8 mouse cellular contexts compared by ENCODE assay signal in the genomic region with DNA sequence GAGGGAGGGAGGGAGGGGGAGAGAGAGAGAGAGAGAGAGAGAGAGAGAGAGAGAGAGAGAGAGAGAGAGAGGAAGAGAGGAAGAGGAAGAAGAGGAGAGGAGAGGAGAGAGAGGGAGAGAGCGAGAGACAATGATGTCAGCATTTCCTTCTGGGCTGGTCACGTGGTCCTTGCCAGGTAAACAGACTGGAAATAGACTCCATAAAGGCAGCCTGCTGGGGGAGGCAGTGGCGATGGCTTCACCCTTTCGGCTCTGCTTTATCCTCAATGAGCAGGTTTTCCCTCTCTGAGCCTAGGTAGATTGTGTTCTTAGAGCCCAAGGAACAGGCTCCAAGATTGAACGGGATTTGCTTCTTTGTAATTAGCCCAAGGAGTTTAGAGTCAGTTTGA.
DNase-seq lines count a peak whose midpoint lies in the region; ATAC-seq lines count a peak whose summit lies in the region.

No protein-coding gene starts in this region.

- no peak overlapping the region for H3K9ac ChIP-seq in neural tube, embryonic 11.5 days (ENCODE audit: low read length)
- peak overlapping the region; percentile 25; the same call in 1 of the 2 replicates for H3K9ac ChIP-seq in forebrain, embryonic 12.5 days
- no peak overlapping the region for H3K9ac ChIP-seq in limb, embryonic 13.5 days
- H3K9ac ChIP-seq in neural tube, embryonic 14.5 days (replicated peaks; ENCODE audit: low read depth, low read length), result 0 out of 2 replicates have a peak overlapping the region, but pooled peaks have one; percentile 4

- ATAC-seq in neural tube, embryonic 11.5 days (ENCODE audit: insufficient read depth, low FRiP score, low TSS enrichment), result no peak
- peak; percentile 62 for ATAC-seq in forebrain, embryonic 12.5 days (ENCODE audit: low FRiP score)
- ATAC-seq in limb, embryonic 13.5 days (ENCODE audit: low FRiP score, low read depth), result 0 out of 2 replicates have a peak, but pooled peaks have one; percentile 15
- ATAC-seq in neural tube, embryonic 14.5 days (ENCODE audit: low read depth), result peak; percentile 82
- ATAC-seq in megakaryocyte progenitor cell, adult 5-6 weeks (replicated peaks; ENCODE audit: poor library complexity), result no peak

- H3K27me3 ChIP-seq in neural tube, embryonic 11.5 days (ENCODE audit: control insufficient read depth, insufficient read depth, low read length), result peaks cover 30% of the 10 kb centered on the region
- peaks cover 63% of the 10 kb centered on the region for H3K27me3 ChIP-seq in forebrain, embryonic 12.5 days
- peaks cover 33% of the 10 kb centered on the region for H3K27me3 ChIP-seq in limb, embryonic 13.5 days
- peaks cover 9% of the 10 kb centered on the region; the same call in 1 of the 2 replicates for H3K27me3 ChIP-seq in neural tube, embryonic 14.5 days (ENCODE audit: control insufficient read depth, insufficient read depth, low read length)

- no peaks in the 10 kb centered on the region for H3K9me3 ChIP-seq in neural tube, embryonic 11.5 days (ENCODE audit: control insufficient read depth, low read length)
- H3K9me3 ChIP-seq in forebrain, embryonic 12.5 days, result no peaks in the 10 kb centered on the region
- H3K9me3 ChIP-seq in limb, embryonic 13.5 days, result no peaks in the 10 kb centered on the region
- no peaks in the 10 kb centered on the region for H3K9me3 ChIP-seq in neural tube, embryonic 14.5 days (ENCODE audit: control insufficient read depth, low read length)

- peaks cover 21% of the 10 kb centered on the region for H3K4me1 ChIP-seq in neural tube, embryonic 11.5 days (ENCODE audit: control insufficient read depth, insufficient read depth, low read length)
- H3K4me1 ChIP-seq in forebrain, embryonic 12.5 days, result peaks cover 41% of the 10 kb centered on the region
- H3K4me1 ChIP-seq in limb, embryonic 13.5 days, result peaks cover 64% of the 10 kb centered on the region
- peaks cover 22% of the 10 kb centered on the region for H3K4me1 ChIP-seq in neural tube, embryonic 14.5 days (ENCODE audit: control insufficient read depth, insufficient read depth, low read length)

- peak overlapping the region; percentile 34; the same call in 1 of the 2 replicates for H3K27ac ChIP-seq in neural tube, embryonic 11.5 days (ENCODE audit: low read depth, low read length)
- H3K27ac ChIP-seq in forebrain, embryonic 12.5 days, result peak overlapping the region; percentile 69
- H3K27ac ChIP-seq in limb, embryonic 13.5 days, result peak overlapping the region; percentile 39; the same call in 1 of the 2 replicates
- peak overlapping the region; percentile 77 for H3K27ac ChIP-seq in neural tube, embryonic 14.5 days (ENCODE audit: low read depth, low read length)

- H3K36me3 ChIP-seq in neural tube, embryonic 11.5 days (ENCODE audit: control insufficient read depth, insufficient read depth, low read length), result no peaks in the 10 kb centered on the region
- H3K36me3 ChIP-seq in forebrain, embryonic 12.5 days (replicated peaks), result no peaks in the 10 kb centered on the region
- H3K36me3 ChIP-seq in limb, embryonic 13.5 days, result no peaks in the 10 kb centered on the region
- no peaks in the 10 kb centered on the region for H3K36me3 ChIP-seq in neural tube, embryonic 14.5 days (ENCODE audit: control insufficient read depth, insufficient read depth, low read length)

- H3K4me3 ChIP-seq in neural tube, embryonic 11.5 days (ENCODE audit: low read depth, low read length), result peak overlapping the region; percentile 18
- peak overlapping the region; percentile 27 for H3K4me3 ChIP-seq in forebrain, embryonic 12.5 days (replicated peaks)
- H3K4me3 ChIP-seq in limb, embryonic 13.5 days, result peak overlapping the region; percentile 31
- H3K4me3 ChIP-seq in neural tube, embryonic 14.5 days (ENCODE audit: low read depth, low read length), result peak overlapping the region; percentile 19; the same call in 1 of the 2 replicates

- DNase-seq in neural tube, embryonic 11.5 days (ENCODE audit: low spot score), result peak; percentile 54
- no peak for DNase-seq in neural tube, embryonic 10.5 days (ENCODE audit: extremely low spot score, low spot score)
- DNase-seq in cerebellum, adult 9-10 months, result no peak
- no peak for DNase-seq in layer of hippocampus, adult 18-20 months (ENCODE audit: low spot score in 2 of 2)

- 2% methylated on average over 5 of the region's 5 CpGs for WGBS in neural tube, embryonic 11.5 days
- WGBS in forebrain, embryonic 12.5 days, result 1% methylated on average over 5 of the region's 5 CpGs
- WGBS in limb, embryonic 13.5 days, result 2% methylated on average over 5 of the region's 5 CpGs
- 5% methylated on average over 5 of the region's 5 CpGs for WGBS in neural tube, embryonic 14.5 days

- H3K4me2 ChIP-seq in neural tube, embryonic 11.5 days (ENCODE audit: low read depth), result peak overlapping the region; percentile 47
- peak overlapping the region; percentile 54 for H3K4me2 ChIP-seq in forebrain, embryonic 12.5 days
- peak overlapping the region; percentile 66 for H3K4me2 ChIP-seq in limb, embryonic 13.5 days (replicated peaks)
- H3K4me2 ChIP-seq in neural tube, embryonic 14.5 days (ENCODE audit: low read depth, low read length), result peak overlapping the region; percentile 44; the same call in 1 of the 2 replicates

Comparison
In these comparisons a context has a peak if more than half of its experiments do, and no peak if none do; other contexts are left out.
1. ATAC-seq: peak in forebrain, embryonic 12.5 days (single experiment), limb, embryonic 13.5 days (single experiment) and neural tube, embryonic 14.5 days (single experiment); none in neural tube, embryonic 11.5 days (single experiment) and megakaryocyte progenitor cell, adult 5-6 weeks (single experiment).
2. H3K9ac ChIP-seq: peak in forebrain, embryonic 12.5 days (single experiment) and neural tube, embryonic 14.5 days (single experiment); none in neural tube, embryonic 11.5 days (single experiment) and limb, embryonic 13.5 days (single experiment).
3. Peak in every context shown above with its lines, with median percentiles within 50 percentile points of each other: H3K27ac ChIP-seq, H3K4me2 ChIP-seq and H3K4me3 ChIP-seq.